Mouse (Mus musculus) heart, adult 2 months (tissue): Measurements from ENCODE around the gene Ccdc141.

ENCODE experiments used
- CTCF ChIP-seq: fragments of 200-600 bp; IDR thresholded peaks from 2 replicates; pipeline ENCODE4 v1.8.1; 2022; ENCODE audit warnings: antibody characterized with exemption, mild to moderate bottlenecking, moderate library complexity
- EP300 ChIP-seq: fragments of 200-500 bp; IDR thresholded peaks from 2 replicates; pipeline ENCODE4 v1.6.1; 2011; ENCODE audit warnings: low read depth, low read length, control low read depth; ENCODE audit not compliant: insufficient read depth
- POLR2A ChIP-seq: fragments of 200-500 bp; IDR thresholded peaks from 2 replicates; pipeline ENCODE4 v1.6.1; 2011; ENCODE audit warnings: mild to moderate bottlenecking, low read depth, low read length, control low read depth; ENCODE audit not compliant: insufficient read depth

GRCm38 (mm10) chr2:77182996-77183380 is 12.6 kb upstream of the Ccdc141 start:
- TF ChIP-seq EP300 (no peak), CTCF (no peak), POLR2A (no peak)
